Mouse (Mus musculus): Measurements from ENCODE around the gene Pkn1.

- no peak for TF ChIP-seq CTCF (IDR thresholded peaks at IDR 0.05; ENCODE audit: low read depth, low read length)
- no peak for TF ChIP-seq TAL1 (conservative IDR thresholded peaks at IDR 0.05; ENCODE audit: low read depth, low read length)
- TF ChIP-seq GATA1 (IDR thresholded peaks at IDR 0.05; ENCODE audit: borderline replicate concordance, low read length), result no peak
Measured at GRCm38 (mm10) chr8:83698291-83698660, 703 bp downstream of the Pkn1 start.
